Mouse (Mus musculus): ENCODE results near the gene Impg2.

DNA sequence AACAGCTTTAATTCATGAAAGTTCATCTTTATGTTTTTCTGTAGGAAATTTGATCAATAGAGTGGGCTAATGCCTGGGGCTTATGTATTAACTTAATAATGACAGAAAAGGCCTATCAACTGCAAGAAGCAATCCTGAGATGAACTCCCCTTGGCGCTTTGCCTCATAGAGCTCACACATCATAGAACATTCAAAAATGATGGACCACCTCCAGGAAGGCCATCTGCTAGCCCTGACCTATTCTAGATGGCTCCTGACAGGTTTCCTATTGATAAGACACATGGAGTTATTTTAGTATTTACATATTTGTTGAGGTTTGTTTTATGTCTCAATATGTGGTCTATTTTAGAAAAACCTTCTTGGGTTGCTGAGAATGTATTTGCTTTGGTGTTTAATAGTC lies 79.2 kb downstream of the Impg2 start:
- TF ChIP-seq HCFC1 (IDR thresholded peaks at IDR 0.05; ENCODE audit: borderline replicate concordance, insufficient read depth, low read length) (no peak), ZC3H11A (IDR thresholded peaks at IDR 0.05; ENCODE audit: borderline replicate concordance, low read depth, low read length) (no peak), MAFK (IDR thresholded peaks at IDR 0.05; ENCODE audit: insufficient read depth, low read depth, low read length) (no peak)
